Mouse (Mus musculus) liver, adult 2 months (tissue): ENCODE data around the gene Agap1.

Experiments
- CTCF ChIP-seq: fragments of 200-500 bp; IDR thresholded peaks from 2 replicates; pipeline ENCODE4 v1.5.1; 2011; ENCODE audit warnings: low read depth, low read length, control low read depth
- POLR2A ChIP-seq: fragments of 200-500 bp; IDR thresholded peaks from 2 replicates; pipeline ENCODE4 v1.6.1; 2011; ENCODE audit warnings: low read length, control low read depth; ENCODE audit not compliant: insufficient read depth; ENCODE audit errors: extremely low read depth

DNA sequence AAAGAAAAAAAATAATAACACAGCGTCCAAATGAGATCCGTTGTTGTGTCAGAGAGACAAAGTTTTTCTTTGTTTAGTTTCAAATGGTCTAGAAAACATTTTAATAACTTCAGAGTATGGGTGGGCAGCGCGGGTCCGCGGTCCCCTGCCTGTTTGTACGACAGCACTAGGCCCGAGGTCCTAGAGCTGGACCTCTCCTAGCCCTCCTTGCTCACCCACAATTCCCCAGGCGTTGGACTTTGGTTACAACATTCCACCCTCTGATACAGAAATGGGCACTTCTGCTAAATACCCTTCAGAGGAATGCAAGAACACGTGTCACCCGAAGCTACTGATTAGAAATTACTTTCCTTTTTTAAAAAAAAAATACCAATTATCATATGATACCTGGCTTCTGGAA, 296.7 kb downstream of the Agap1 start:
- TF ChIP-seq CTCF: no peak
- TF ChIP-seq POLR2A: no peak
